Mouse (Mus musculus) megakaryocyte, embryonic 14.5 days (primary cell): ENCODE data around the gene Trim2.

Source experiments
- FLI1 ChIP-seq: IDR thresholded peaks from 2 replicates; pipeline ENCODE4 v1.6.1; 2012; ENCODE audit warnings: low read length, inconsistent platforms, mixed read lengths
- GATA1 ChIP-seq: IDR thresholded peaks from 3 replicates; pipeline ENCODE4 v1.6.1; 2012; ENCODE audit warnings: mixed read lengths, low read length, inconsistent platforms, borderline replicate concordance

- TF ChIP-seq GATA1 = no peak
- no peak for TF ChIP-seq FLI1
These were observed 92.2 kb downstream of the Trim2 start for GRCm38 (mm10) chr3:84214501-84214900.
